Mouse (Mus musculus) ES-E14 (cell line): ENCODE results near the gene Trpm8. TPM values are rescaled to one million over a fixed set of nuclear protein-coding genes. Genes with fewer than 3 reads are reported as not detected.

ENCODE experiments used
- DNase-seq: peaks from one replicate; pipeline ENCODE4 v3.0.0-alpha.2; 2013; ENCODE audit warnings: low read depth, low spot score
- H3K27ac ChIP-seq: 2 replicates; pipeline ENCODE4 v1.5.1; 2012; ENCODE audit warnings: low read depth, mild to moderate bottlenecking, low read length, moderate library complexity, mixed read lengths; ENCODE audit not compliant: poor library complexity, insufficient read depth, severe bottlenecking
- H3K36me3 ChIP-seq: 2 replicates; pipeline ENCODE4 v1.6.1; 2012; ENCODE audit warnings: mild to moderate bottlenecking, low read length, moderate library complexity, mixed read lengths; ENCODE audit not compliant: control insufficient read depth, poor library complexity, insufficient read depth, severe bottlenecking
- H3K4me1 ChIP-seq, 2 experiments: fragments of 150-350 bp in 1 of 2; sonication (generic) in 1 of 2; 2 replicates each; pipeline ENCODE4 v1.6.1; 2012; ENCODE audit warnings: low read length in 2 of 2, mild to moderate bottlenecking in 1 of 2, mixed read lengths in 1 of 2; ENCODE audit not compliant: control insufficient read depth in 2 of 2, insufficient read depth in 2 of 2, poor library complexity in 1 of 2
- H3K4me3 ChIP-seq, 2 experiments: fragments of 150-350 bp in 1 of 2; sonication (generic) in 1 of 2; 2 replicates each; pipeline ENCODE4 v1.5.1; 2012; ENCODE audit warnings: low read length in 2 of 2, low read depth in 1 of 2, mild to moderate bottlenecking in 1 of 2, mixed read lengths in 1 of 2; ENCODE audit not compliant: insufficient read depth in 1 of 2, poor library complexity in 1 of 2, severe bottlenecking in 1 of 2
- H3K9ac ChIP-seq: 2 replicates; pipeline ENCODE4 v1.6.1; 2012; ENCODE audit warnings: low read depth, mild to moderate bottlenecking, low read length, mixed read lengths; ENCODE audit not compliant: poor library complexity, insufficient read depth, severe bottlenecking
- H3K9me3 ChIP-seq: fragments of 150-350 bp; sonication (generic); 2 replicates; pipeline ENCODE4 v1.6.1; 2012; ENCODE audit warnings: low read depth, mild to moderate bottlenecking, low read length; ENCODE audit not compliant: control insufficient read depth, insufficient read depth
- CHD2 ChIP-seq: IDR thresholded peaks from 2 replicates; pipeline ENCODE4 v1.6.1; 2014; ENCODE audit warnings: mild to moderate bottlenecking, low read depth, low read length, inconsistent platforms
- HCFC1 ChIP-seq: IDR thresholded peaks from 2 replicates; pipeline ENCODE4 v1.6.1; 2012; ENCODE audit warnings: low read length, inconsistent platforms, borderline replicate concordance; ENCODE audit not compliant: insufficient read depth
- MAFK ChIP-seq: IDR thresholded peaks from 2 replicates; pipeline ENCODE4 v1.6.1; 2014; ENCODE audit warnings: mild to moderate bottlenecking, low read depth, low read length, inconsistent platforms; ENCODE audit not compliant: insufficient read depth
- ZC3H11A ChIP-seq: IDR thresholded peaks from 2 replicates; pipeline ENCODE4 v1.6.1; 2012; ENCODE audit warnings: low read depth, mild to moderate bottlenecking, inconsistent platforms, low read length, borderline replicate concordance
- ZNF384 ChIP-seq: IDR thresholded peaks from 2 replicates; pipeline ENCODE4 v1.6.1; 2012; ENCODE audit warnings: low read depth, low read length, inconsistent platforms
- in situ Hi-C, 2 experiments: fragments of 600-800 bp; cut with MboI; formaldehyde crosslinking; loops; one replicate each; pipeline ENCODE4 v1.15.1; 2025; ENCODE audit warnings: low sequenced_read_pairs in 2 of 2, inconsistent platforms in 1 of 2; ENCODE audit not compliant: unreplicated experiment in 2 of 2
- total RNA-seq: library from RNA; depleted of rRNA; stranded (reverse); fragments of 300-350 nt; gene quantifications from 2 replicates; pipeline ENCODE4 v1.2.3, GENCODE M21; 2012

Trpm8 gene
- total RNA-seq, 1 experiment = 0.04 TPM

- Histone ChIP-seq H3K9me3 (no peaks in the 10 kb centered on the region), H3K9ac (no peak overlapping the region), H3K4me3 (no peak overlapping the region), H3K4me1 (no peaks in the 10 kb centered on the region), H3K27ac (no peak overlapping the region; the same call in 1 of the 2 replicates), H3K36me3 (peaks cover 3% of the 10 kb centered on the region; the same call in 1 of the 2 replicates)
- DNase-seq = no peak
- no peak for TF ChIP-seq MAFK
- no peak for TF ChIP-seq HCFC1
- no peak for TF ChIP-seq ZNF384
- no peak for TF ChIP-seq CHD2
- no peak for TF ChIP-seq ZC3H11A
- in situ Hi-C loops = no loop called here
These were observed 21.3 kb upstream of the Trpm8 start for GRCm38 (mm10) chr1:88255989-88256754.

GRCm38 (mm10) chr1:88256886-88257663 lies 20.4 kb upstream of the Trpm8 start:
- Histone ChIP-seq H3K27ac (no peak overlapping the region), H3K9ac (no peak overlapping the region), H3K36me3 (peaks cover 6% of the 10 kb centered on the region; the same call in 1 of the 2 replicates), H3K4me3 (no peak overlapping the region), H3K4me1 (no peaks in the 10 kb centered on the region), H3K9me3 (no peaks in the 10 kb centered on the region)
- DNase-seq = no peak
- TF ChIP-seq HCFC1 (no peak), ZC3H11A (no peak), ZNF384 (no peak), CHD2 (no peak), MAFK (no peak)
- in situ Hi-C loops = no loop called here

- Histone ChIP-seq H3K4me1 (peaks cover 2% of the 10 kb centered on the region in 2 experiments; a peak in 1 of 4 replicates), H3K4me3 (no peak overlapping the region), H3K9me3 (no peaks in the 10 kb centered on the region), H3K27ac (no peak overlapping the region), H3K9ac (no peak overlapping the region), H3K36me3 (peaks cover 8% of the 10 kb centered on the region)
- TF ChIP-seq MAFK = no peak
- in situ Hi-C loops = no loop called here
- no peak for DNase-seq
These were observed 19.8 kb upstream of the Trpm8 start for GRCm38 (mm10) chr1:88257681-88258080.

GRCm38 (mm10) chr1:88258361-88258760 lies 19.1 kb upstream of the Trpm8 start:
- H3K4me1 ChIP-seq = peaks cover 3 to 4% of the 10 kb centered on the region in 2 experiments; a peak in 2 of 4 replicates
- H3K36me3 ChIP-seq = peaks cover 14% of the 10 kb centered on the region
- in situ Hi-C loops = no loop called here
- no peak overlapping the region for H3K27ac ChIP-seq
- H3K9me3 ChIP-seq = no peaks in the 10 kb centered on the region
- H3K4me3 ChIP-seq = no peak overlapping the region
- DNase-seq = no peak
- no peak for TF ChIP-seq MAFK
- TF ChIP-seq ZNF384 = no peak
- TF ChIP-seq CHD2 = no peak
- TF ChIP-seq ZC3H11A = no peak
- TF ChIP-seq HCFC1 = no peak
- H3K9ac ChIP-seq = no peak overlapping the region
